Mouse (Mus musculus) 416B (cell line): Measurements from ENCODE around the gene Xpo4.

Experiments
- DNase-seq: peaks from one replicate; pipeline ENCODE4 v3.0.0; 2011; ENCODE audit warnings: low read depth

Gene Xpo4

DNA sequence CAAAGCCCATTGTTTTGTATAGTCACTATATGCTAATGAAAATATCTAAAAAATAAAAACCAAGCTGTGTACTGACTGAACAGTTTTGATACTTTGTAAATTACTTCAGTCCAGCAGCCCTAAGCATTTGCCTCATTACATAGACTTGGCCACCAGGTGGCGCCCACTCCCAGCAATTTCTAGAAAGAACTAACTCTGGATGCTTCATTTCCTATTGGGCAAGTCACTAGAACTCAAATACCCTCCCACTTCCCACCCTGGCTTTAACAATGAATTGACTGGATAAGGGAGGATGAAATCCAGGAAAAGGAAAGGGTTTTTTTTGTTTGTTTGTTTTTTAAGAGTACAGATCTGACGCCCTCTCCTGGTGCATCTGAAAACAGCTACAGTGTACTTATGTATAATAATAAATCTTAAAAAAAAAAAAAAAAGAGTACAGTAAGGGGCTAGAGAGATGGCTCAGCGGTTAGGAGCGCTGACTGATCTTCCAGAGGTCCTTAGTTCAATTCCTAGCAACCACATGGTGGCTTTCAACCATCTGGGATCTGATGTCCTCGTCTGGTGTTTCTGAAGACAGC, 14.8 kb upstream of the Xpo4 start:
- peak; percentile 90 for DNase-seq

DNA sequence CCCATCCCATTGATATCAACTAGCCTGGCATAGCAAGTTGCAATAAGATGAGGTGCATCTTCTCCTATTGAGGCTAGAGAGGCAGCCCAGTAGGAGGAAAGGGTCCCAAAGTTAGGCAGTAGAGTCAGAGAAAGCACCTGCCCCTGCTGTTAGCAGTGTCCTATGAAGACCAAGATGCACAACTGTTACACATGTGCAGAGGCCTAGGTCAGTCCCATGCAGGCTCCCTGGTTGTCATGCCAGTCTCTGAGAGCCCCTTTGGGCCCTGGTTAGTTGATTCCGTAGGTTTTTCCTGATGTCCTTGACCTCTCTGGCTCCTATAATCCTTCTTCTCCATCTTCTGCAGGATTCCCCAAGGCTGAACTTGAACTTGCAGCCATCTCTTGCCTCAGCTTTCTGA, 14.3 kb upstream of the Xpo4 start:
- no peak for DNase-seq

DNA sequence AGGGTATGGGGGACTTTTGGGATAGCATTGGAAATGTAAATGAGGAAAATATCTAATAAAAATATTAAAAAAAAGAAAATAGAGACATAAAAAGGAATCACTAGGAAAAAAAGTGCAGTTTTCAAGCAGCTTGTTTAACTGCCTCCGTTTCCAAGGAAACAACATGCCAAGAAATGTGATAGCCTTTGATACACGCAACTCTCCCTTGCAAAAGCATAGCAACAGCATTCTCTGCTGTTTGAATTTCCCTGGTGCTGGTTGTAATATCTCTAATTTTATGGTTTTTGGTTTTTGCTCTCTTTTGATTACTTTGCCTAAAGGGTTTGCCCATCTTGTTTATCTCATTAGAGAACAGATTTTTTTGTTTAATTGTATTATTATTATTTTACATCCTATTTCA, 10.3 kb upstream of the Xpo4 start:
- no peak for DNase-seq

DNA sequence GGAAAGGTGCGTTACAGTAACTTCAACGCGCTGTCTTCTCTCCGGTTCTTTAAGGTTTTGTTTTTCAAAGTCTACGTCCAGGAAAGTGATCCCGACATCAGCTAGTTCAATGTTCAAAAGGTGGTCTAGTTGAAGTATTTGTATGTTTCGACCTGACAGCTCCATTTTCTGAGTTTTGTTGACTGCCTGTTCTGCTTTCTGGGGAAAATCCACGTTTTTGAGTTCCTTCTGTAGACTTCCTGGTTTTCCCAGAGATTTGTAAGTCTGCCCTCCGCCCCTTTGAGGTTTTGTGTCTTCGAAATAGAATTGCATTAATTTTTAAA, 359 bp upstream of the Xpo4 start:
- no peak for DNase-seq

DNA sequence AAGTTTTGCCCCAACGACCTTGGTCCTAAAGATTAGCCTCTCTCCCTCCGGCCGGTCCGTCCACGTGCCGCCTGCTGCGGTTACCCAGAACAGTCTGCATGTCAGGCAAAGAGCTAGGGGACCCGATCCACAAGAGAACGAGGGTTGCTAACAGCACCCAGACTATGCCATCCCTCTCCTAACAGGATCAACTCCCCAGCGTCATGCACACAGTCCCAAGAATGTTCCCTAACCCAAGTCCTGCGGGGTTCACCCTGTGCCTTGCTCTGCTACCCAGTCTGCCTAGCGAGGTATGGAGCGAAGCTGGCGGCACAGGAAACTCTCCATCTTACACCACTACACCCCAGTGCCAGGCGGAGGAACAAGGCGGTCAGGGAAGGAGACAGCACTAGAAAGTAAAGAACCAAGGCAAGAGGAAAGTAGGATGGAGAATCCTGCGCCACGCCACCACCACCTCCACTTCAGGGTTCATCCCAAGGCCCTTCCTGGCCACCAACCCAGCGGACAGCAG, 864 bp downstream of the Xpo4 start:
- peak; percentile 67 for DNase-seq

DNA sequence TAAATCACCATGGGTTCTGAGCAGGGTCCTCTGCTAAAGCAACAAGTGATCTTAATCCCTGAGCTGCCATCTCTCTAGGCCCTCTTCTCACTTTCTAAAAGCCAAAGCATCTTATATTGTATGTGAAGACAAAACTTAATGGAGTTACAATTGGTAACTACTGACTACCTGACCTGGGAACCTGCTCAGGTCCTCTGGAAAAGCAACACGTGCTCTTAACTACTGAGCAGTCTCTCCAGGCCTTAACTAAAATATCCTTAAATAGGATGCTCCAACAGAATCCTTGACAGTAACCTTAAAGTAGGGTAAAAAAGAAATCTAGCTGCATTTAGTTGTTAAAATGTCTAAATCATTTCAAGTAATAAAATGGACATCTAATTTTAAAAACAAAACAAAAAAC, 1.6 kb downstream of the Xpo4 start:
- no peak for DNase-seq

DNA sequence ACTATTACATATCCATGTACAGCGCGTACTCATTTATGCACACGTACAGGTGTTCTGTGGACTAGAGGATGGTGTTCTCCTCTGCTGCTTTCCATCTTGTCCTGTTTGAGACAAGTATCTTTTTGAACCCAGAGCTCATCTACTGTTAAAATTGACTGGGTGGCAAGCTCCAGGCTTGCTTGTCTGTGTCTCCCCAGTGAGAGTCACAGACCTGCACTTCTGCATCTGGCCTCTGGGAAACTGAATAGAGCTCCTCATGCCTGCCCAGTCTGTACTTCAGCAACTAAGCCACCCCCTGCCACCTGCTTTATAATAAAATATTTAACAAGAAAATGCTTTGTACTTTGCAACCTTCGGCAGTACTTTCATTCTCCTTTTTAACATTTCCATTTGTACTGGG, 6.9 kb downstream of the Xpo4 start:
- peak; percentile 34 for DNase-seq

DNA sequence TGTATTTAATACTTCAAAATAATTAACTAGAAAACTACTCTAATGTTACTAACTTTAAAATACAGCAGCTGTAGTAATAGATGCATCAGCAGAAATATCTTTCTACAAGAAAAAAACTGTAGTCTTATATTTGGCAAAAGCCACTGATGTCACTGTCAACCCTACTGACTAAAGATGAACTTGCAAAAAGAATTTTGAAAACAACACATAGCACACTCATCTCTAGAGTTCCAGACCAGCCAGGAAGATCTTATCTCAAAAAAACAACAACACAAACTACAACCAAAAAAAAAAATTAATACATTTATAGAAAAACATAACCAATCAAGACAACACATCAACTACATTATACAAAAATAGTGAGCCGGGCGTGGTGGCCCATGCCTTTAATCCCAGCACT, 7.7 kb downstream of the Xpo4 start:
- DNase-seq: no peak

DNA sequence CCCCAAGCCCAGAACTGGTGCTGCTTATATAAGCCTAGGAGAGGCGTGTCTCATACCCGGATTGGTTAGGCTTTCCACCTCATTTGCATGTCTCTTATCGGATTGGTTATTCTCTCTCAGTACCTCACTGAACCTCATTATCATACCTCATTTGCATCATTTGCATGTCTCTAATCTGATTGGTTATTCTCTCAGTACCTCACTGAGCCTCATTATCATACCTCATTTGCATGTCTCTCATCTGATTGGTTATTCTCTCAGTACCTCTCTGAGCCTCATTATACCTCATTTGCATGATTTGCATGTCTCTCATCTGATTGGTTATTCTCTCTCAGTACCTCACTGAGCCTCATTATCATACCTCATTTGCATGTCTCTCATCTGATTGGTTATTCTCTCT, 8.7 kb downstream of the Xpo4 start:
- peak; percentile 26 for DNase-seq

DNA sequence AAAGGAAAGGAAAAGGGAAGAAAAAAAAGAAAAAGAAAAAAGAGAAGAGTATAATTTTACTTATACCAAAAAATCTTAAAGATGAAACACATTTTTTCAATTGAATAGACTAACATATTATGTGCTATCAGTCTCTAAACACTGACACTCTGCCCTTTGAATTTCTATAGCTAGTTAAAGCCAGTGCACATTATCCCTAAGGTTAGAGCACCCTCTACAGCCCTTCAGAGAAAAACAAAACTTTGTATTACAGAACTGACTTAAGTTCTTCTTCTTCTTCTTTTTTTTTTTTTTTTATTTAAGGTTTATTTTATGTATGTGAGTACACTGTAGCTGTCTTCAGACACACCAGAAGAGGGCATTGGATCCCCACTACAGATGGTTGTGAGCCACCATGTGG, 15.7 kb downstream of the Xpo4 start:
- peak; percentile 72 for DNase-seq

DNA sequence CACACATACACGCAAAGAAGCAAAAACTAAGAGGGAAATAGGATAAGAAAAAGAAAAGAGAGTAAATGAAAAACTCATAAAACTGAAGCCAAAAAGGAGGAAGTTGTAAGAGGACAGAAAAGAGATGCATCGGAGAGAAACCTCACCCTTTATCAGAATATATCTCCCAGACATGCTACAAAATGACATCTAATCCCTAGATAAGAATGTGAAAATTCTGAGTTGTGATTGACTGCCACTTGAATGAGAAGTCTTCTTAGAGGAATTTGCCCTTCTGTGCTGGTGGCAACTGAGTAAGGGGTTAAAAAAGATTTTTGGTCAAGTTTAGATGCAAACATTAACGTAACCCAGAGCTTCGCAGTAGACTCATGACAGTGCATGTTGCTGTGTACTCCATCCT, 19.1 kb downstream of the Xpo4 start:
- no peak for DNase-seq

DNA sequence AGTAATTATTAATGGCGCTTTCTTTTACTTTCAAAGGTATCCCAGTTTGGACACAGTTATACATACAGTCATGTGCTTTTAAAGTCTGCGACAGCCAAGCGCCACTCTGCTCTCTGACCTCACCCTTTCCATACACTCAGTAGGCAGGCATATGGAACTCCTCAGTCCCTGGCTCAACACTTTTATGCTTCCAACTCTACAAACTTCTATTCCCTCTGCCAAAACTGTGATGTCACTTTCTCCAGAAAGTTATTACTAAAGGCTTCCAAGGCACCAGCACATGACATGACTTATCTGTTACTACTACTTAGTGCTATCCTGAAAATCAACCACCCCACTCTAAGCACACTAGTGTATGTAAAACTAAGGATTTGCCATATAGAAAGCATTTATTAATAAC, 26.1 kb downstream of the Xpo4 start:
- DNase-seq: no peak

DNA sequence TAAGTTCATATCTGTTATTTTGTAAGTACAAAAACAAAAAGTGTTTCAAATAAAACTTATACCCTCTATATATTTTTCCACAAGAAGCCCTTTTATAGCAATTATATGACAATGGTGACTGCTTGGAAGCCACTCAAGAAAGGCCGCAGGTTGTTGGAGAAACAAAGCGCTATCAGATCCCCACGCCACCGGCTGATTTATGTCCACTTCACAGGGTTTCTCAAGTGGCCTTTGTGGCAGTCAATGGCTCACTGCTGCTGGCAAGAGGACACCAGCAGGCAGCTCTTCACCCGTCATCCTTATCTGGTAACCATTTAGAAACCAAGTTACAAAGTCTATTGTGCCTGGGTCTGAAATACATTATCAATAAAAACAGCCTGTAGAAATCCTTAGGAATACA, 31.1 kb downstream of the Xpo4 start:
- no peak for DNase-seq

DNA sequence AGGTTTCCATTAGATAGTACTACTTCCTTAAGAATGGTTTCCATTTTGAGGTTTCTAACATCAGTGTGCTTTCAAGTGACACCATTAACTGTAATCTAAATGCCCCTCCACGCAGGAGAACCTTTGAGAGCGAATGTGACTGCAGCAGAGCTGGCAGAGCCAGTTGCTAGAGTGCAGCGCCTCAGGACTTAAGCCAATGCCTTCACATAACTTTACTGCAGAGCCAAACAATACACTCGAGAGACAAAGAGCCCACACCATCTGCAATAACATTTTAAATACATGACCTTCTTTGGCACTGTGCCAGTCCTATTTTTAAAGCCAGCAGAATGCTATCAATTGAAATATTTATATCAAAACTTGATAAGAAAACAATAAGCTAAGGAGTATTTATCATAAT, 35.6 kb downstream of the Xpo4 start:
- DNase-seq: no peak

DNA sequence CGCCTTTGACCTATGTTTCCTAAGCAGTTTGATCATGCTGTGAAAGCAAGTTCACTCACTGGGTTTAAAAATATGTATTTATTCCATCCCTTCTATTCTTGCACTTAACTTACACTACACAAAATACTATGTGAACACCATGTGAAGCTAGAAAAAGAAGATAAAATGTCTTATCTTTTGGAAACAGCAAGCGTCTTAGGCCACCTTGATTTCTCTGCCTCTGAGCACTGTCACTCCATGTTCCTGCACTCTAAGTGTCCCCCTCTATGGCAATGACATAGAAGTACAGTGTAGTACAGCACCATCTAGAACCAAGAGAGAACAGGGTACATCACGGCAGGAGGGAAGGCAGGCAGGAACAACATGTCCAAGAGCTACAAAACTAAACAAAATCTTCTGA, 42.3 kb downstream of the Xpo4 start:
- no peak for DNase-seq

DNA sequence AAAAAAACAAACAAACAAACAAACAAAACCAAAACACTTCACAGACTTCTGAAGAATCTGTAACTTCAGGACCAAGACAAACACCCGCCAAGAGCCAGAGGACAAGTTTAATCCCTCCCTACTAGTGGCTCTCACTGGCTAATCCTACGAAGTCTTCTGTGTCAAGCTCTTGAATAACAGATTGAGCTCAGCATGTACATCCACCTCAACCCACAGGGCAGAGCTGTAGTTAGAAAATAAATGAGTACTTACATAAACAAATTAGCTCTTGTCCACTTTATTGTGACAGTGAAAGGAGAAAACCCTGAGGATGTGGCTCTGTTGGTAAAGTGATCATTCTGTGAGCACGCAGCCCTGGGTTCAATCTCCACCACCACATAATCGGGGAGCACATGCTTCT, 43.5 kb downstream of the Xpo4 start:
- no peak for DNase-seq

DNA sequence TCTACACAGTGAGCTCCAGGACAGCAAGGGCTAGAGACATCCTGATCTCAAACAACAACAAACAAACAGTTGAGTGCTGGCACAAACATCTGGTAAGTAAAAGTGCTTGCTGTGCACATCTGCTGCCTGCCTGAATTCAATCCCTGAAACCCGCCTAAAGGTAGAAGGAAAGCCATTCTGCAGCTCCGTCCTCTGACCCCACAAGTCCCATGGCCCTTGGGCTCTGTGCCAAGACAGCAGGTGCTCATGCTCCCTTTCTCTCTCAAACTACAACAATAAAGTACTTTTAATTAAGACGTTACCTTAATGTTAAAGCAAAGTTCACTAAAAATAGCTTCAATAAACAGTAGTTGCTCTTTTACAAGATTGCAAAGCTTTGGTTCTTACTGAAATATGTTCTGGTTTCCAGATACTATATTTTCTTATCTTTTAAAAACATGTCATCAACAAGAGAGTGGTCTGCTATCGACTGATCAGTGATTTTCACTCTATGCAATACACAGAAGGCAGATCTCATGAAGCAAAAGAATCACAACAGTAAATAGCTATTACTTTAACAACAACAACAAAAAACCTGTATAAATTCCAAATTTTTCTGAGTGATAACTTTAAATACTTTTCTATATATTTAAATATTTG, 44.5 kb downstream of the Xpo4 start:
- no peak for DNase-seq

DNA sequence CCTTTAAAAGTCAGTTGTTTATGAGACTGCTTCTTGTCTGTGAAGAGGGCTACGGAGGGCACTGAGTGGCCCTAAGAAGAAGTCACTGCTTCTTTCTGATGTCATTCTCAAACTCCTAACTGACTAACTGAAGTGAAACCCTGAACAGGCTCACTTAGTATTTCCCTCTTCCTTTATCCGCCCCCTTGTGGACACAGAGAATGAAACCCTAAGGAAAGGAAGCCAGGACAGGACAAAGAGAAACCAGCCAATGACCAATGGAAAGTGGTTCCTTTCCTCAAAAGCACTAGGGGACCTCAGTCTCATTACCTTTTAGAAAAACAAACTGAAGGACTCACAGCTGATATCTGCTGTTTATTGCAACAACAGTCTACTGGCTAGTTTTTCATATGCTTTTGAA, 45.7 kb downstream of the Xpo4 start:
- peak; percentile 88 for DNase-seq

DNA sequence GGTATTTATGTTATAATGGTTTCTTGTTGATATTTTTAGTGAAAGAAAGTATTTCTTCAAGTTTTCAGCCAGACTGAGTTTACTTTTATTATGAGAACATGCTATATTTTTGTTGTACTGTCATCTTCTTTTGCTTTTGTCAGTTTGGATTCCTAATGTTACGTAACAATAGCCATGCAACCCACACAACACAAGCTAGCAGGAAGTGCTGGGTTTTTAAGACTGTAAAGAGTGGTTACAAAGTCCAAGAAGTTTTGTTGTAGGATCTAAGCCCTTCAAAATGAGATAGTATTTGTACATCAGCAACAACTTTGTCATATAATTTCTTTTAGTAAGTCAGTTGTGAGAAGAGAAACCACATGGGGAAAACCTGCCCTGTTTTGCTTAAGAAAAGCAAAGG, 47.6 kb downstream of the Xpo4 start:
- peak; percentile 60 for DNase-seq

DNA sequence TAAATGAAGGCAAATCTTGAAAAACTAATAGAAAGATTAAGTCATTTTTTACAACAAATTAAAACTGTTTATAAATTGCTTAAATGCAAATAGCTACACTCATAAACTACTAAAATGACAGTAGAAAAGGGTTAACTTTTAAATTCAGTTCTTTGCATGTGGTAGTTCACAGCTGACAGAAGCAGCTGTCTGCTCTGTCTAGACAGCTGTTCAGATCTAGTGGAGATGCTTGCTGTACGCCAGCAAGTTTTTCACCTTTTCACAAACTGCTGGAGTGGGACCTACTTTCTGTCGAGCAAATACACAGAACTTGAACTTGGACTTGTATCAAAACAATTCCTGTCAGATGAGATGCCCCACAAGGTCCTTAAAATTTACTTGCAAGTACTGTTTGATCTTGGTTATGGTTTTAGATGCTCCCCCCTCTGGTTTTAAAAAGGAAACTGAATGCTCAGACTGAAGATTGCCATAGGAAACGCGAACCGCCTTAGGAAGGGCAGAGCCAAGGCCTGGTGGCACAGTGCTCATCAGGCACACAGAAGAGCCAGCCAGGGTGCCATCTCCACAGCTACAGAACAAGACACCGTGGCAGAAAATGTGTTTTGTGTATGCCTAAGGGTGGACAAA, 48.8 kb downstream of the Xpo4 start:
- peak; percentile 41 for DNase-seq

DNA sequence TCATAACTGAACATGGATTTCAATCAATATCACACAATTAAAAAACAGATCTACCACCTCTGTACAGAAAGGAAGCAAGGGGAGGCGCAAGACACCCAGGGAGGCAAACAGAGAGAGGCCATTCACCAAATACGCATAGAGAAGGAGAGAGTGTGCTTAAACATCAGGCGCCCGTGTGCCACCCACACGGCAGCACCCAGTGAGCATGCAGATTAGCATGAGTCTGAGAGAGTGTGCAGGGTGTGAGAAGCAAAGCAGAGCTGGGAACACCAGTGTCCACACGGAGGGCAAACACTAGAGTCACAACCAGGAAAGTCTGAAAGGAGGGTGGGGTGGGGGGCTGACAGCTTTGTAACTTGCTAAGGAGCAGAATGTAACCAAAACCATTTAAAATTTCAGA, 49.4 kb downstream of the Xpo4 start:
- no peak for DNase-seq

DNA sequence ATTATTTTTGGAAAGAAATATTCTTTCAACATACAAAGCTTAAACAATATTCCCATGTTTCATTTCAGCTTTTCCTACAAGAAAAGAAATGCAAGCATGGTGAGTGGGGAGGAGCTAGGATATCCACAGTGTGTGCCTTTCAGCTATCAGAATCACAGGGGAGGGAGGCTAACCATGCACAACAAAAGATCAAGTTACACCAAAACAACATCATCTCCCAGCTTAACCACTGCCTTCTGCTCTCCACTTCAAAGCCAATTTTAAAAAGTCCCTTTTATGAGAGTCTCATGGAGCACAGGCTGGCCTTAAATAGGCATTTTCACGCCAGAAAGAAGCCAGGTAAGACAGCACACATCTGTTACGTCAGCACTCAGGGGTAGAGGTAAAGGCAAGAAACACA, 54.2 kb downstream of the Xpo4 start:
- DNase-seq: peak; percentile 15

DNA sequence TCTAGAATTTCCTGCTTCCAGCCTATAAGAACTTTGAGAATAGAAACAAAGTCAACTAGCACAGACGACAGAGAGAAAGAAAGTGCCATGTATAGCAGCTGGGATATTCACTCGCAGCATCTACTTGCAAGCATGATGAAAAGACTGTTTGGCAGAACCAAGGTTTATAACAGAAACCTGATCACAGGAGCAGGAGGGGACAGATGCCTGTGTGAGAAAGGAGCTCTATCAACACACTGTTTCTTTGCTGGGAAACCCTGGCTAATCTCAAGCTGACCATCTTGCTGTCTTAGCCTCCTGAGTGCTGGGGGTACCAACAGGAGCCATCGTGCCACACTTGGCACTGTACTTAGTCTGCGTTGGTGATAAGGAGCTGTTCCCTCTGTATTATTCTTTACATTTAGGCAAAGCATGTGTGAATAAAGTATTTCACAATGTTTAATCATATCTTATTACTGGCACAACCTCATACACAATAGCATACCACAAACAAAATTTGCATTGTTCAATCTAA, 55.4 kb downstream of the Xpo4 start:
- DNase-seq: no peak

DNA sequence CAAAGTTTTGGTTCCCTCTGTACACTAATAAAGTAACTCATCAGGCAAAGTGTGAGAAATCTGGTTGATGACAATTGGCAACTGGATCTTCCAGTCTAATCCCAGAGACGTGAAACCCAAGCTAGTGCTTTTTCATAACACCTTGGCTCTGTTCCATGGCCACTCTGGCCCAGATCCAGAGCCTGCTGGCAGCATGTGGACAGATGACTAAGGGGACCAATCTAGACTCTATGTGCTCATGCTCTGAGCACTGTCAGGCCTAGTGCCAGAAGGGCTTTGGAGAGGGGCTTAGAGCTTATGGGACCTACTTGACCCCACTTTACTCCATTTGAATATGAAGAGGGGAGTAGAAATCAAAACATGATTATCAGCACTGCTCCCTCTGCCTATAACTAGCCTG, 57.7 kb downstream of the Xpo4 start:
- peak; percentile 81 for DNase-seq
